Mouse (Mus musculus): ENCODE results near the gene Psmb5.

DNA sequence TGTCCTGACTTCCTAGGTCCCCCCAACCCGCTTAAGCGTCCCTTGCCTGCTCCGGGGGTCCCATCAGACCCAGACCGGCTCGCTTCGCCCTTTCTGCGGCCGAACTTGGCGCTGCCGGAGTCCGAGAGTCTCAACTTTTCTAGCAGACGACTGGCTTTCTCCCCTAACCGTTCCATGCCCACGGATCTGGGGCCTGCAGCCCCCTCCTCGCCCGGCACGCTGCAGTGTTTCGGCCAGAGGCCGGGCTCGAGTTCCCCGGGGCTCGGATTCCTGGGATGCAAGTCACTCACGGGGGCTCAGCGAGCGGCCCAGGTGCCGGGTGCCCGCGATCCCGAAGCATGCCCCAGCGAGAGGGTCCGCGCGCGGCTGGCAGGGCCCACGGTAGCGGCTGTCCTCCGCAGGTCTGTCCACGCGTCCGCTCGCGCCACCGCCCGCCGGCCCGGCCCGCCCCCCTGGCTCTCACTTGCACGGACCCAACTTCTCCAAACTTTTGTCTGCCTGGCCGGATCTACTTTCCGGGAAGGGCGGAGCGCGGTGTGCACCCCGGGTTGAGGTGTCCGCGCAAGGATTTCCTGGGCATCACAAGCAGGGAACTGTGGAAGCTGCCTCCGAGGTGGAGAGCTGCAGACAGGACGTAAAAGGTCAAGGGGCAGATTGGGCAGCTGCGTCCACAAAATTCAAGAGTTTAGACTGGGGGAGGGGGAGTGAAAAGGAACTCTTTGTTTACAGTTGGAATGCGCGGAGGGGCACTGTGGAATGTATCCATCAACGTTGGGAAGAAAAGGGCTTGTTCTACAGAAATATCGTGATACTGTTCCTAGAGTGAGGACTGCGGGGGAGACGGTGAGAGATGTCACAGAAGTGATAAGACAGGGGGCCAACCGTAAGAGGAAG lies 40.5 kb downstream of the Psmb5 start, which contains the start of gene Ajuba:
- no peak for TF ChIP-seq BHLHE40 (IDR thresholded peaks at IDR 0.05; ENCODE audit: low read depth, low read length)
- no peak for TF ChIP-seq CHD2 (IDR thresholded peaks at IDR 0.05; ENCODE audit: low read length)
